Mouse (Mus musculus): Measurements from ENCODE around the gene Gm45337.

The Gm45337 gene

GRCm38 (mm10) chr7:142097776-142098175 lies 46.6 kb downstream of the Gm45337 start:
- peak; percentile 75 for DNase-seq (ENCODE audit: low spot score)

DNA sequence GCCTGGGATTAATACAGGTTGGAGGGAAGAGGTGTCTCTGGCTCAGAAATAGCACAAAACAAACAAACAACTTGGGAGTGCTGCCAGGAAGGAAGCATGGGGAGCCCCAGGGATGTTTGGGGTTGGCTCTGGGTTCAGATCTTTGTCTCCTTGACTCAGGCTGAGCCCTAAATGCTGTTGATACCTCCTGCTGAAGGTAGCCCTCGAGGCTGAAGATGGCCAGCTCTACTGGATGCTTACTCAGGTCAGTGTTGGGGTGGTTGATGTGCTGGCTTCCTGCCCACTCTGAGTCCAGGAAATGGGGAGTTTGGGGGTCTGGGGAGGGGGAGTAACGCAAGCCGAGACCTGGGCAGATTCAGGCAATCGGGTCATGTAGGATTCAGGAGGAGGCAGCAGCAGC lies 47.7 kb downstream of the Gm45337 start:
- no peak for DNase-seq (ENCODE audit: low spot score)

GRCm38 (mm10) chr7:142095183-142095931 lies 49.0 kb downstream of the Gm45337 start, which contains the start of gene Dusp8:
Gene Dusp8, minus strand, starts transcription at chr7:142095843.
- peak; percentile 93 for DNase-seq (ENCODE audit: low spot score)

GRCm38 (mm10) chr7:142094301-142095143 lies 49.9 kb downstream of the Gm45337 start:
- no peak for DNase-seq (ENCODE audit: low spot score)

DNA sequence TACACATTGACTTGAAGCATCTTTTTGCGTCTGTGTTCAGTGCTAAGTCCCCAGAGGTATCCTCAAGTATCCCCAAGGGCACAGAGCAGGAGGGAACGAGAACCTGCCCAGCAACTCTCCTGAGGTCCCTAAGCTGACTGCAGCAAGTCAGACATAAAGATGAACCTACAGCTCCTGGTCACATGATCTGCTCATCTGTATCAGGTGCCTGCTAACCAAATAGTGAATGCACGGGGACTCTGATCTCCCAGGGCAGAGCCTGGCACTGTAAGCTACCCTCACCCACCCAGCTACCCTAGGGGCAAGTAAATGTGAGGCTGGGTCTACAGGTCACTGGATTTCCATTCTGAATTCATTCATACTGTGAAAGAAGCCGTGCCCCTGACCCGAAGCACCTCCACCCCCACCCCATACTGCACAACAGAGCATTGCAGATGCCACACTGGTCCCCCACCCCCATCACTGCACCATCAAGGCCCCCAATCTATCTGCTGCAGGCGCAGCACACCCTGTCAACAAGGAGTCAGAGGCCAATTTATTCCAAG lies 50.6 kb downstream of the Gm45337 start:
- DNase-seq (ENCODE audit: low spot score): no peak
